Mouse (Mus musculus) adrenal gland, postnatal 25 days (tissue): ENCODE results near the gene Ndufa5. TPM values are rescaled to one million over a fixed set of nuclear protein-coding genes. Genes with fewer than 3 reads are reported as not detected.
A peak's percentile ranks its signal among the peaks of the same experiment; 100 is the strongest.

Source experiments
- DNase-seq: peaks from one replicate; pipeline ENCODE4 v3.0.0; 2021; ENCODE audit warnings: mixed read lengths
- total RNA-seq: library from RNA; stranded (reverse); gene quantifications from 2 replicates; pipeline ENCODE4 v1.2.3, GENCODE M21; 2021

The Ndufa5 gene
- total RNA-seq, 1 experiment from 2014 or later = 267 TPM

DNA sequence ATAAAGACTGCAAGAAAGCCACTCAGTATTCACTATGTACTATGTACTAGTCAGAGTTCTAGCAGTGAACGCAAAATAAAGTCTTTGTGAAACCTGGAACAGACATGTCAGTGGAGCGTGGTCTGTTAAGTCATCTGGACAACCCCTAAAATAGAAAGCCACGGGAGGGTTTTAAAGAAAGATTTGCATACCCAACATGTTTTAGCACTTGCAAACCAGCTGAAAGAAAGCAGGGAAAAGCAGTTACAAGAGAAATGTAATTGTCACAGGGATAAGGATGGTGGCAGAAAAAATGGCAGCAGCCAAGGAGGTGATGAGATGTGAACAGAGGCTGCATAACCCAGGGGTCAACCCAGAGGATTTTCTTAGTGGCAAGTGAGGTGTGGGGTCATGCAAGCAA lies 2.1 kb downstream of the Ndufa5 start:
- DNase-seq = no peak

DNA sequence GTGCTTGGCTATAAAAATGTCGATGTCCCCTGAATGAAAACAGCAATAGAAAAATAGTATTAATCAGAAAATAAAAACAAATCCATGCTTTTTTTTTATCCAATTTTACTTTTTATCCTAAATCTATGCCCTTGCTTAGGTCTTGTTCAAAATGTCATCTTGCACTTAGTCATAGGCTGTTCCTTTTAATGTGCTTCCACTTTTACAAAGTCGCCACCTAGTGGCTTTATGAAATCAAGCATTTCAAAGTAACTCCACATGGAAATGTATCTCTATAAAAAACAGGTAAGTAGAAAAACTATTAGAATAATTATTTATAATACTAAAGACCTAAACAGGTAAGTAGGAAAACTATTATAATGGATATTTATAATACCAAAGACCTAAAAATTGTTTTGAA lies 11.6 kb downstream of the Ndufa5 start:
- DNase-seq = no peak

DNA sequence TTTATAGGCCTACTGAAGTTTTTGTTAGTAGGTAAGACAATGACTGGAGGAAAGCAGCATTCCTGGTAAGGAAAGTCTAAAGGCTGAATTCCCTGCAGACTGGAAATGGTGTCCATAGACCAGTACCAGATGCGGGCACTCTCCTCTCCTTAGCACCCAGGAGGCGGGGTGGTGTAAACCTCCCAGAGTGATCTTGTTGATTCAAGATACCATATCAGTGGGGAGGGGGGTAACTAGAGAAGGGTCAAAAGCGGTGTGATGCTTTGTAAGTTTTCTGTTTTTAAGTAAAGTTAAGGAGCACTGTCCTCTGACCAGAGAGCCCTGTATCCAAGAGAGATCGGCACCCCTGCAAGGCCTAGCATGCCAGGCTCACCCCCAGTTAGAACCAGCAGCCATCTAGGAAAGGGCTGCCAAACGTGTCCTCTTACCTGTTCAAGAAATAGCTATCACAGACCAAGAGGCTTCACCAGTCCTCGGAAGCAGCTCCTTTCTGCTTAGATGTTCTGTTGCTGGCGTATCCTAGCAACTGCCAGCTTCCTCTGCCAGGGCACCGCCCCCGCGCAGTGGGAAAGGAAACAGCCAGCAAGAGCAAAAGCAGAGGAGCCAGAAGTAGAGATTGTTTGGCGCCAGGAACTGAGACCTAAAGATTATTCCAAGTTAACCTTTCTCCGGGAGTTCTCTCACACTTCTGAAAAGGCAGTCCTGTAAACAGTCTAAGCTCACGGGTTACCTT lies 13.1 kb downstream of the Ndufa5 start, which contains the start of gene Iqub:
Gene Iqub, minus strand, starts transcription at position 516 of the 733 bp plus-strand sequence.
- peak; percentile 55 for DNase-seq

DNA sequence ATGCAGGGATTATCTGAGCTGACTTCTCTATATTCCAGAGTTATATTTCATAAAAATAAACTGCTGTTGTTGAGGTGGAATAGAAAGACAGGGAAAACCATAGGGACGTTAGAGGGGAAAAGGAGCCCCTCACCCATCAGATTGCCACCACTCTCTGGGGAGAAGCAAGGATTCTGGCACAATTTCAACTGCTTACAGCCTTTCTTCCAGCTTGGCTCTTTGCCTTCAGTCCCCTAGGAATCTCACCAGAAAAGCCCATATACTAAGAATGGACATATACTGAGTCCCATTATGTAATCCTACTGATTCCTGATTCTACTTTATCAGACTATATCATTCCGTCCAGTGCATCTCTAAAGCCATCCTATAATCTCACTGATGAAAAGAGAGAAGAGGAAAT lies 23.7 kb downstream of the Ndufa5 start:
- no peak for DNase-seq

DNA sequence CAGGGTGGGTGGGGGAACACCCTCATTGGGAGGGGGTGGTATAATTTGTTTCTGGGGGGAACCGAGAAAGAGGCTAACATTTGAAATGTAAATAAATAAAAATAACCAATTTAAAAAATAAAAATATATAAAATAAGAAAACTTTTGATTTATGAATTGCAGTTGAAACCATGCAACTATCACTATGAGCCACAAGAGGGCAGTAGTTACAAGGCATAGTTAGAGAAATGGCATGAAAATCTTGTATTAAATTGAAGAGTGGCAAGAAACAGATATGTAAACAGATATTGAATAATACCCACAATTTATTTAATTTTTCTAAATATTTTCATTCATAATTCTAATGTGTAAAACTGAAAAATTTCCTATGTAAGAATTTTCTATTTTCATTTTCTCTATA lies 37.5 kb downstream of the Ndufa5 start:
- DNase-seq = no peak

DNA sequence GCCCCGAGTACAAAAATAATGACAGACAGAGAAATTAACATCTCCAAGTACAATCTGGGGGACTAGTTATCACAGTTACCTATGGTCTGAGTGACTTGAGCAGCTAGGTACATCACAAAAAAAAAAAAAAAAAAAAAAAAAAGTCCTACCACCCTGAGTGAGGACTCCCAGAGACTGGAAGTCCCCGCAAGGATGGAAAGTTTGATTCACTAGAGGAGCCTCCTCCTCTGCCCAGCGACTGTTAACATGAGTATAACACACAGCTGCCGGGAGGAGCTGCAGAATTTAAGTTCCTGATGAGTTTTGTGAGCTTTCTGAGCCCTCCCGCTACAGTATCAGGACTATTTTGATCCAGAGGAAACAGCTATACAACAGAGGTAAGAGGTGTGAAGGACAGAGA lies 41.3 kb downstream of the Ndufa5 start:
- DNase-seq = no peak

DNA sequence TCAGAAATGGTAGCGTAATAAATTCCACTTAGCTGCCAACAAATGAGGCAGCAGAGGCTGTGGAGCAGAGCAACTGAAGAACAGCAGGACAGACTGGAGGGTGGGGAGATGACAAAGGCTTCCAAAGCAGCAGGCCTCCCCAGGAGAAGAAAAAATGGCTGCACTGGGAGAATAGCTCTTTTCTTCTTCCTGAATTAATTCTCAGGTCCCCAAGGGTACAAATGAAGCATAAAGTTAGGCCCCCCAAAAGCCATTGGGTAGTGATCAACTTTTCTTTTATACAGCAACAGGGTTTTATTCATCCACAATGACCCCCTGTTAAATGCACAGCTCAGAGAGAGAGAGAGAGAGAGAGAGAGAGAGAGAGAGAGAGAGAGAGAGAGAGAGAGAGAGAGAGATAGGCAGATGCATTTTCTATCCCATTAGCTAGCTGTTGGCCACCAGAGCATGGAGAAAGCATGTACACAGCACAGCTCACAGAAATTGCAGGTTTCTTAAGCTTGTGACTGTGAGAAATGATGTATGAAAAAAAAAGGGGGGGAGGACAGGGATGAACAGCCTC lies 57.2 kb downstream of the Ndufa5 start:
- no peak for DNase-seq

DNA sequence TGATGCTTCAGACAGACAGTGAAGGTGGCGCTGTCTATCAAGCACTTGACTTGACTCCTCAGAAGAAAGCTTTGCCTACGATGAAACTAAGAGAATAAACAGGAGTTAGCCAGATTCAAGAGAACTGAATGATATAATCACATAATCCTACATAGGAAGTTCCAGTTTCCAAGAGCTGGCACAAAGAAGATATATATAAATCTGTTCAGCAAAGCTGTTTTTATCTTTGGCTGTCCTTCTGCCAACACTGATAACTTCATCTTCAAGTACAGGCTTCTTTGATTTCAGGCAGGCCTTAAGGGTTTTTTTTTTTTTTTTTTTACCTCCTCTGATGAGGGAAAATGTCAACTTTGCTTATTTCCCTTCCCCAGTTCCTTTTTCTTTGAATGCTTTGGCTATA lies 57.7 kb downstream of the Ndufa5 start:
- DNase-seq = no peak

Other genes with a start within 250 kb of the Ndufa5 start
- 0.18 TPM in 1 of 2 replicates, not detected in the other for gene Iqub, start 12.9 kb downstream of the Ndufa5 start, total RNA-seq
- not detected in 2 replicates for gene Asb15, start 131 bp upstream of the Ndufa5 start, total RNA-seq
- 0.46 TPM in 1 of 2 replicates, not detected in the other for gene Lmod2, start 69.7 kb upstream of the Ndufa5 start, total RNA-seq
- 59.3 and 70.6 TPM in 2 replicates for gene Wasl, start 137.0 kb upstream of the Ndufa5 start, total RNA-seq
- gene Hyal6, start 205.2 kb upstream of the Ndufa5 start, total RNA-seq = not detected in 2 replicates
- not detected in 2 replicates for gene Hyal4, start 220.3 kb upstream of the Ndufa5 start, total RNA-seq